Mouse (Mus musculus): ENCODE data around the gene Recql. TPM values are rescaled to one million over a fixed set of nuclear protein-coding genes. Genes with fewer than 3 reads are reported as not detected.

Recql gene
- 10 to 100 TPM; 10.7 to 13.0 TPM for total RNA-seq (2021)

DNA sequence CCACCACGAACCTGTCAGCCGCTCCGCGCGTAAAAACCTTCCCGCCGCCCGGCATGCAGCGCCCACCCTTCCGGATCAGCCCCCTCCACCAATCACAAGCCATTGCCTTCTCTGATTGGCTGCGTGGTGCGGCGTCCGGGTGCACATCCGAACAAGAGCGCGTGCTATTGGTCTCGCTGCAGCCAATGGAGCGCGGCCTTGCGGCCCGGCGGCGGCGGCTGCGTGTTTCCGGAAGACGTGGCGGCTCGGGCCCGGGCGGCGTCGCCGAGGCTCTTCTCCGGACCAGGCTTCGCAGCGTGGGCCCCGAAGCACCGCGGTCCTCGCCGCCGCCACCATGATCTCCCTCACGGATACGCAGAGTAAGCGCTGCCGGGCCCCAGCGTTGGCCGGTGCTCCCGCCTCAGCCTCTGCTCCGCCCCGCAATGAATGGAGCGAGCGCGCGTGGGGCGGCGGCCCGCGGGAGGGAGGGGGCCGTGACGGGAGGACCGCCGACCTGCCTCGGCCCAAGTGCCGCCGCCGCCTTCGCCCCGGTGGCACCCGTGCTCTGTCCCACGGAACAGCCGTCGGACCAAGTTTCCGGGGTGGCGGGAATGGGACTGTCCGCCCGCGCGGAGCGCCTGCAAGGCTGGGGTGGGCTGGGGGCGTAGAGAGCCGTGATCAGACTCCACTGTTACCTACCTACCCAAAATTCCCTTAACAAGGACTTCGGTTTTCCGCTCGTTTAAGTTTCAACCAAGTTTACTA, at the start of gene Recql, which contains the start of gene Golt1b:
TSS of gene Recql (minus strand) at position 77 of the 744 bp plus-strand sequence.
TSS of gene Golt1b (plus strand) at position 211 of the 744 bp plus-strand sequence.
- peak; percentile 99 for DNase-seq
- intact Hi-C loops (cut with DNase I): loop anchor here (5.0 to 10.0 kb wide), 3 partner anchors 40 to 368 kb away; partner anchors contain the start of genes Cmas and Pyroxd1

DNA sequence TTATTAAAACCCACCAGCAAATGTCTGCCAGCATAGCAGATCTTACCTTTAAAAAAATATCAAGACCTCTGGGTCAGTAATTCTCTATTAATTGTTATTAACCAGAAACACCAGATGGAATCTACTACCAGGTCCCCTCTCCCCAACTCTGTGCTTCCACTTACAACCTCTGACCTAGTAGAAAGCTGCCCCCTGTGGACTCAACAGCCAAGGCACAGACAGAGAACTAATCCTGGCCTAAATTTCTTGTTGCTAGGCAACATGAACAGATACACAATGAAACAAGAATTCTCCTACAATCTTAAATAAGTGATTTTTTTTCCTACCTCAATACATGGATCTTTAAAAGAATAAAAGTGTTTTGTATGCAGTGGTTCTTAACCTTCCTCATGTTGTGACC, 42.2 kb upstream of the Recql start:
- intact Hi-C loops (cut with DNase I): no loop called here
- DNase-seq: no peak

DNA sequence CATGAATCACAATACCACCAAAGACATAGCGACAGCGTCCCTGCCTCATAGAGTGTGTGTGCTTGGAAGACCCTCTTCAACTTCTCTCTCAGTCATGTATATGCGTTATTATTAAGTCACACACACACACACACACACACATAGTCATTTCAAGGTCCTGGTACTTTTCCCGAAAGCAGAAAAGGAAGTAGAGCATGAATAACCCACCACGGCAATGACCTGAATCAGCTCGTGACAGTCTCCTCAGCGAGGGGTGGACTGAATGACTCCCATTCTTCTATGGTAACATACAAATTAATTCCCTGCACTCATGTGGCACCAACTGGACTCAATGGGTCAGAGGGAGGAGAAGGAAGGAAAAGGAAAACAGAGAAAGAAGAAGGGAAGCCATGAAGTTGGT, 38.1 kb upstream of the Recql start:
- intact Hi-C loops (cut with DNase I): no loop called here
- no peak for DNase-seq

DNA sequence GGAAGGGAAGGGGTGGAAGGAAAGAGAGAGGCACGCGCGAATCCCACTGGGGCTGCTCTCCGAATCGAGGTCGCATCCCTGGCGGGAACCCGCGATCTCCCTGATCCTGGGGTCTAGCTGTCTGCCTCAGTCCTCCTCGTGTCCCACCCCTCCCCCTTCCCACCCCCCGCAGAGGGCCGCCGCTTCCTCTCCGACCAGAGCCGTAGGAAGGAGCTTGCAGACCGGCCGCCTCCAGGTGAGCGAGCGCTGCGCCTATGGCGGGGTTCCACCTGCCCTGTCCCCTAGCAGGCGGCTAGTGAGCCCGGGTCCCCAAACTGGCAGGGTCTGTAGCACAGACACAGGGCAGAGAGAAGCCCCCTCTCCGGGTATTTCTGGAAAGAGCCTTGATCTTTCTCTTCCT, 27.7 kb upstream of the Recql start:
- DNase-seq: no peak
- intact Hi-C loops (cut with DNase I): no loop called here

DNA sequence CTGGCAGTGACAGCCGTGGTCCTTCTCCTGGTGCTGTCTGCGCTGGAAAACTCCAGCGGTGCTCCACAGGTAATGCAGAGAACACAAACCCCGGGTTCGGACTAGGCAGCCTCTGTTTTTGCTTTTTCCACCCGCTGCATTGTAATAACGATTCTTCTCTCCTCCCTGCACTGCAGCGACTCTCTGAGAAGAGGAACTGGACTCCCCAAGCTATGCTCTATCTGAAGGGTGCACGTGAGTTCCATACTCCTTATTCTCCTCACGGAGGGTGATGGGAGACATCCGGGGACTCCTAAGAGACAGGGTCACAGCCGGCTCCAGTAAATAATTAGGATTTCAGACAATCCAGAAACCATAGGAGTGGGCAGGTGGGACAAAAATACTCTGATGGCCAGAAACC, 27.0 kb upstream of the Recql start:
- DNase-seq: no peak
- intact Hi-C loops (cut with DNase I): no loop called here

DNA sequence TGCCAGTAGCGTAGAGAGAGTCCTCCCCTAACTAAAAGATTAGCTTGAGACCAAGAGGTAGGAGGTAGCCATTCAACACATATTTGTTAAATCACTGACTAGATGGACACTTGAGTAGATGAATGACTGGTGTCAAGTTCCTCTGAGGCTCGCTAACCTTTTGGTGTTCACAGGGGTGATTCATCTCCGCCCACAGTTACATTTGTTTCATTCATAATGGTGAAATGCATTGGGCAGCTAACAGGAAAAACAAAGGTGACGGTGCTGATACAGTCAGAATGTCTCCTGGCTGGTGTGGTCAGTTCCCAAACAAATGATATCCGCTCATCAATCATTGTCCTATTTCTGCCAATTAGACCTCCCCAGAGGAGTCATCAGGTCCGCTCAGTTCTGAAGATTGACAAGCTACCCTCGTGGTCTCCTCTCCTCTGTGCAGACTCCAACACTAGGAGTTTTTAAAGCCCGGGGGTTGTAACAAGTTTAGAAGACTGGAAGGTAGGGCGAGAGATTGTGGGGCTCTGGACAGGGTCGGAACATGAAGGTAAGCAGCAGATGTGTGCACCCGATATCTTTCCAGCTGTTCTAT, 26.1 kb upstream of the Recql start, which contains the start of gene Spx:
TSS of gene Spx (plus strand) at position 536 of the 586 bp plus-strand sequence.
- intact Hi-C loops (cut with DNase I): no loop called here
- no peak for DNase-seq

DNA sequence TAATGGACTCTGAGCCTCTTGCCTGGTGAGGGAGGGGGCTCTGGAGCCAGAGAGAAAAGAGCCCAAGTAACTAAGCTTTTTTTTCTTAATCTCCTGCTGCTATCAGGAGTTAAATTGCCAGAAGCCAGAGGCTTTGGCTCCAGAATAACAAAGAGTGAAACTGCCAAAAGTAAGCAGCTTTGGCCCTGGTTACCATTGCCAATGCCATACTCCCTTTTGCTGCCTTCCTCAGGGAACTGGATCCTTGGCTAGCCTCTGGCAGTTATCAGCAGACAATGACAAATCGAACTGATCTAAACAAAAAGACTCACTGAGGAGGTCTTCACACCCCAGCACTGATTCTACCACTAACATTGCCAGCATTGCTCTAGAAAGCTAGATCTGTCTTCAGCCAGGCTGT, 24.3 kb upstream of the Recql start:
- intact Hi-C loops (cut with DNase I): no loop called here

DNA sequence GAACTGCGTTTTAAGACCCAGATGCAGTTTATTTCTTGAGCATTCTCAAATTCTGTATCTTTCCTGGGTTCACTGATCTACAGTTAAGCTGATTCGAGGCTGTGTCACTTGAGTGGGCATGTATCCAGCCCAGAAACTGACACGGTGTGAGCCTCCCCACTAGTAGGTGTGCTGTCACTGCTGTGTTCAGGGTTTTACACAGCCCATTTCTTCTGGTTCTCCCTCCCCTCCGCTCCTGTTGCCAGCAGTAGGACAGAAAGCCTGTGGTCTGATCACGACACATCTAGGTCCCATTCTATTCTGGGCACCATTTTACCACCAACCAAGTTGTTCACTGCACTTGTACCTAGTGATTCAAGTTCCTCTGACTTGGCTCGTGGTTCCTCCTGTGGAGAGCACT, 8.9 kb upstream of the Recql start:
- DNase-seq: no peak
- intact Hi-C loops (cut with DNase I): no loop called here

More for the DNA sequence above, 24.3 kb upstream of the Recql start:
- no peak for DNase-seq

DNA sequence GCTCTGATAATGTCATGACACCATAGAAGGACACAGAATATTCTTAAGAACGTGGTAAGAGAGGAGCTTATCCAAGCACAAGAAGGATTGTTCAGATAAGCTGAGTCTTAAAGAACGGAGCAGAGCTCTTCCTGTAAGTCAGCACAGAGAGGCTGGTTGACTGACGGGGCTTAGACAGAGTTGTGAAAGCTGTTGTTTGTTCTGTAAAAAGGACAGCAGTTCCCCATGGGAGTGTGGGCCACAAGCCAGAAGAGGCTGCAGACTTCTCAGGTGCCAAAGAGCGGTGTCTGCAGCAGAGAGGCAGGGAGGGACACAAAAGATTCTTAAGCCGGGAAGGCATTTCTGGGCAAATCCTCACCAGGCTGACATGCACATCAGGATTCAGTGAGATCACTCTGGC, 7.8 kb upstream of the Recql start:
- intact Hi-C loops (cut with DNase I): no loop called here
- DNase-seq: peak; percentile 11 to 16

DNA sequence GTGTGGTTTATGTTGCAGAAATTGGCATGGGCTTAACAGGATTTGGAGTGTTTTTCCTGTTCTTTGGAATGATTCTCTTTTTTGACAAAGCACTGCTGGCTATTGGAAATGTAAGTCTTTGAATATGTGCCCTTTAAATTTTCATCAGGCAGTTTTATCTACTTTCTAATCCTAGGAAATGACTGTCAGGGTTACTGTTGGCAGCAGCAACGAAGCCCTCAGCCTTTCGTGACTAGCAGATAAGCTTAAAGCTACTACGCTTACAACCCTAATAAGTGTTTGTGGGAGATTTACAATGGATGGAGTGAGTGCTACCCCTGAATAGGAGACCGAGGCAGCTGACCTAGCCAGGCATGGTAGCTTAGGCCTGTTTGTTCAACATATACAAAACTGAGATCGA, 5.4 kb upstream of the Recql start:
- no peak for DNase-seq
- intact Hi-C loops (cut with DNase I): no loop called here

DNA sequence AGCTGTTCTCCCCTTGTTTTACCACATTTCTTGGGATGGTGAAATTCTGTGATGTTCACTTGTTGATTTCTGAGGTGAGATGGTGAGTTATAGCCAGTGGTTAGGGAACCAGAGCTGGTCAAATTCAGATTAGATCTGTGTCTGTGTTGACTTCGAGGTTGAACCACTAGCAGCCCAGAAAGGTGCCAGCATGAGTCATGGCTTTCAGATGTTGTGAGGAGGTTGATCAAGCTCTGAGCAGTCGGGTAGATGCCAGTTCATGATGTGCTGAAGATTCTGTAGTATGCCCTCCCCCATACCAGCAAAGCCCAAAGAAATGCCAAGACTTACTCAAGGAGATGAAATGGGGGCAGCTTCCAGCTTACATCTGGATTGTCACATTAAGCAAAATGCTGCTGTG, 2.2 kb upstream of the Recql start:
- intact Hi-C loops (cut with DNase I): loop anchor here (5.0 to 10.0 kb wide), 3 partner anchors 42 to 366 kb away; partner anchors contain the start of genes Cmas and Pyroxd1
- no peak for DNase-seq

DNA sequence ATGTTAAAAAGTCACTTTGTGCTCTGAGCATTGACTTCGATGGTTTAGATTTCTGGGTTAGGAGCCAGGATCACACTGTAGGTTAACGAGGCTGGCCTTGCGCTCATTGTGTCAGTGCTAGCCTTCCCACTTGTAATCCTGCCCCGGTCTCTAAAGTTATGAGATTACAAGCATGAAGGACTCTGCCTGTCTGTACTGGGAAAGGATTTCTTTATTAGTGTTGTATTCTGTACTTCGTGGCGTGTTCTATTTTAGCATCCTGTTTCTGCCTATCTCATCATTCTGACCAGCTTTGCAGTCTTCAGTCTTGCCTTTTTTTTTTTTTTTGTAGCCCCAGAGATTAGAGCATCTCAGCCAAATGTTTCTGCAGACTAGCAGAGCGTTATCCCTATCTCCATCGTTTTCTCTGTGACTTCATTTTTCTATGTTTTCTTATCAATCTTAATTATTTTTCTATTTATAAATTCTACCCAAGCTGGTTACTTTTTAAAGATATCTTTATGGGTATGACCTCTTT, 926 bp upstream of the Recql start:
- intact Hi-C loops (cut with DNase I): loop anchor here (5.0 to 10.0 kb wide), 3 partner anchors 41 to 367 kb away; partner anchors contain the start of genes Cmas and Pyroxd1
- no peak for DNase-seq

DNA sequence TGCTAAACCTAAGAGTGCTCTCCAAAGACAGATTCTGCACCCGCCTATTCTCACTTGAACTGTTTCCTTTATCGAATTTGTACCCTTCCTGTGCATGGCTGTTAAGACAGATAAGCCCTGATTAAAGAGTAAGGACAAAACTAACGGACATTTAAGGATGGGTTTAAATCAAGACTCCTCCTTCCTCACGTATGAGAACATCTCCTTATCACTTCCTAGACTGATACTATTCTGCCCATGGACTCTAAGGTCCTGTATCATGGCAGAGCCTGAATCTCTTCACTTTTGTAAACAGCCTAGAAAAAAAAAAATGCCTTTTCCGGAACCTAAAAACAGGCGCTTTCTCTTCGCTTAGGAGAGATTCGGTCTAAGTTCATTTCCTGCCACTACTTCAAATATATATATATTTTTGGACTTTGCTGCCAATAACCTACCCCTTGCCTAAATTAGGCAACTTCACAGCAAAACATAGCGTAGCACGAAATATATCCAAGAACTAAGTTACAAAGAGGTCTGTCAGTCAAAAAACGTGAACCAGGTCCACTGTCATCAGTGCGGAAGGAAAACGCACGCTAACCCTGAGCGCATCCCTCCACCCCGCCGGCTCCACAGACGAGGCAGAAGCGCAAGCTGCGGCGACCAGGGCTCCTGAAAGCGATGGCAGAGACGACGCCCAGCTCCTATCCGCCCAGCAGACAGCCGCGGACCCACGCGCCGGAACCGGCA, 439 bp downstream of the Recql start:
- no peak for DNase-seq
- intact Hi-C loops (cut with DNase I): loop anchor here (5.0 to 10.0 kb wide), 3 partner anchors 39 to 368 kb away; partner anchors contain the start of genes Cmas and Pyroxd1

DNA sequence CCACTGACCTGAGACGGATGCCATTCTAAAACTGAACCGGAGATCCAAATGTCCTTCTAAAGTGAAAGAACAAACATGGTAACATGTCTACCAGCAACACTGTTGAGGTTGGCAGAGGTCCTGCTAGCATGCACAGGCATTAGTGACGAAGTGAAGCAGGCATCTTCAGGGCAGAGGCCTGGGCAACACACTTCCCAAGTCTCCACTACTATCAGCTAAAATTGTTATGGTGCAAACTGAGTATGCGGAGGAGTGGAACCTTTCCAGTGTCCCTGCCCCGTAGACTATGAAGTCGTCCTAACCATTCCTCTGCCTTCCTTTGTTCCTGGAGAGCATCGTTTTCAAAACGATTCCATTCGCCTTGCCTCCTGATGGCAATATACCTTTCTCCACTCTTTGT, 2.4 kb downstream of the Recql start:
- no peak for DNase-seq
- intact Hi-C loops (cut with DNase I): loop anchor here (10.0 kb wide), 1 partner anchor 370 kb away; the partner anchor contains the start of gene Cmas

DNA sequence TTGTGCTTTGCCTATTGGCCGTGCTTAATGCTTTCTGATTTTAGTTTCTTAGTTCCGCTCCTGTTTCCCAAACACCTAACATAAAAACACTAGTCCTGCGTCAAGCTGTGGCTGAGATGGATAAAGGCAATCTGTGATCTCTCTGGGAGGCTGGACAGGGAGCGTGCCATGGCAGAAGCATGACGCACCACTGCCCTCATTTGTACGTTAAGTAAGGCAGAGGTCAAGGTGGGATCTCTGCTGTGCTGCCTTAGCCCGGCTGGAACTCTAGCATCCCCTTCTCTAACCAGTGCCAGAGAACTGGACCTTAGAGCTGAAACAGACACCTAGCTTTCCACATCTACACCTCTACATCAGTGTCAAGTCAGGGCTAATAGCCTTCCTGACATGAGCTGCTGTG, 5.3 kb downstream of the Recql start:
- no peak for DNase-seq
- intact Hi-C loops (cut with DNase I): loop anchor here (10.0 kb wide), 1 partner anchor 373 kb away; the partner anchor contains the start of gene Cmas

DNA sequence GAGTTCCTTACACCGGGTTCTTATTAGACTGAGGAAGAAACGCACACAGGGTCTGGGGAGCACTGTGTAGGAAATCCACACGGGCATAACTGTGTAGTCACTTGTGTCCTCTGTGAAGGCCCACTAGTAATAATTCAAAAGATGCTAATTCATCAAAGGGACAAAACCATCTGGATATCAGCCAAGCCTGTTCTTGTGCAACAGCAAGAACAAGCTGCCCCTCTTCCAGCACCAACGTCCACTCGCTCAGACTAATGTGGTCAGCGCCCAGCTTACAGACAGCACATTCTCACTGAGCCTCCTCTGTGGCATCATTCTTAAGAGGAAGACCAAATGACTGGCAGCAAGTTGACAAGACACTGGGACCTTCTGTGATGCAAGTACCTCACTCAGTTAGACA, 6.9 kb downstream of the Recql start:
- no peak for DNase-seq
- intact Hi-C loops (cut with DNase I): loop anchor here (10.0 kb wide), 1 partner anchor 375 kb away; the partner anchor contains the start of gene Cmas

DNA sequence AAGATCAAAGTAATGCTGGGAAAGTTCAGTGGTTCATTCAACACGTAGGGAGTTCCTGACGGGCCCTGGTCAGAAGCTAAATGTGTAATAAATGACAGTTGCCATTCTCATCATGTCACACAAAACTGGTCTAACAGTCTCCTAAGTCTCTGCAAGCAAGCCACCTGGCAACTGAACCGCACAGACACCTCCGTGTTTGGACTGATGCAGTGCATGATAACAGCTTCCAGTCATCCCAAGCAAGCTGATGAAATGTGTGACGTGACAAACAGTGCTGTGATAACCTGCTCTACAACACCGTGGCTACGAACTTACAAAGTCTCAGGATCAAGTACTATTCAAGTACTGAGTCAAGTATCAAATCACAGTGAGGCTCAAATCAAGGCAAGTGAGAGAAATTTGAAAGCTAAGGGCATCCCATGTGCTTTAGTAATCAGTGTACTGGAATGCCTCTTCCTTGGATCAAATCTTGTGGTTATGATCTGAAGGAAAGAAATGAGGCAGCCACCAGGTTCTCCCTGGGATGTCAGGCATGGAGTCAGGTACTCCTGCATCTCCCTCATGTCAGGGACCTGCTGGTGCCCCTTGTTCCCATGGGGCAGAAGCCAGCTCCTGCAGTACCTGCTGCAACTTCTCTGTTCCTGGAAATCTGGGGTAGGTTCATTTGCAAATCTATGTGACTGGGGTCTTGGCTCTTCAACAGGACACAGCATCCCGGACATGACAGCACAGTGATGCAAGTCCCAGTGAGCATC, 8.1 kb downstream of the Recql start:
- intact Hi-C loops (cut with DNase I): no loop called here
- no peak for DNase-seq

DNA sequence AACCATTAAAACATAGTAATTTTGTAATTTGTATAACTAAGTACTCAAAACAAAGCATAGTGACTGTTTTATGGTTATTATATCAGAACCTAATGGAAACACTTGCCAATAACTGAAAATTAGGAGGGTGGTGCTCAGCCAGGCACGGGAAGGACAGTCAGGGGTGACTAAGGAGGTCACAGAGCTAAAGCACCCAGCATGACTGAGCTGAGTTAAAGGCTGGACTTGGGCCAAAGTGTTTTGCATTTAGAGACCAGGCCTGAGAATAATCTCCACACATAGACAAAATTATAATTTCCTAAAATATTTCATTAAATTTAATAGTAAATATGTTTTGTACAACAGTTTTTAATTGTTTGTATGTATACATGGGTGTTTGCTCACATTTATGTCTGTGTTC, 9.8 kb downstream of the Recql start:
- DNase-seq: no peak
- intact Hi-C loops (cut with DNase I): no loop called here

DNA sequence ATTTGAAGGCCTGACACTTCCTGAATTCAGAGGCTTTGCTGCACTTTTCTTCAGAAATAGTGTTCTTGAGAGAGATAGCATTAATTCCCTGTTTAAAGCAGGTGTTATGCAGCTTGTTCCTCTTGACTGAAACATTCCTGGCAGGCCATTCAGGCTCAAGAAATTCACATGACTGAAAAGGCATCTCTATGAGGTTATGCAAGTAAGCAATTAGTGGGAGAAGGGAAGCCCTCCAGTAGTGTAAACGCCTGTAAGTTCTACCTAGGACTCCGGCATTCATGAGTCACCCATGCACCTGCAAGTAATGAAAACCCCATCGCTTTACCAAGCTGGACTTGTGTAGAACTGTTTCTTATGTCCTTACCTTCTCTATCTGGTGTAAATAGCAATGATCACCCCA, 17.3 kb downstream of the Recql start:
- DNase-seq: no peak
- intact Hi-C loops (cut with DNase I): no loop called here

DNA sequence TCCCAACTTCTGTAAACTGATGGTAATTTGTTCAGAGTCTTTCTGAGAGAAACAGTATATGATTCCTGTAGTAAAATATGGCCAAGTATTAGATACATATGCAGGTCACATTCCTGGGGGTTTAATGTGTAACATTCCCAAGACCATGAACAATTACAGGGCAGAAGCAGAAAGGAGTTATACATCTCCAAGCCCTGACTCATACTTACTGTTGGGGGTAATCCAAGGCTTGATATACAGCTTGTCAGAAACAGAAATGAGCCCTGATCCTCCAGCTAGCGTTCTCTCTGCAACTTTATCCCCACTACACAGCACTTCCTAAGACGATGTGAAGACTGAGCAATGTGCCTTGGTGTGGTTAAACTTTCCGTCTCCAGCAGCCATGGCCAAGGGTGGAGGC, 19.3 kb downstream of the Recql start:
- intact Hi-C loops (cut with DNase I): no loop called here
- DNase-seq: no peak

All from heart, postnatal 10 days (tissue).